Mouse (Mus musculus): Measurements from ENCODE around the gene Tmem120b.

- TF ChIP-seq CTCF (IDR thresholded peaks at IDR 0.05 in 2 of 3, conservative IDR thresholded peaks at IDR 0.05 in 1 of 3; ENCODE audit: control insufficient read depth in 1 of 3, insufficient read depth in 1 of 3, low read depth in 2 of 3, low read length in 3 of 3, poor library complexity in 1 of 3, severe bottlenecking in 1 of 3) (no peak), ELF1 (IDR thresholded peaks at IDR 0.05; ENCODE audit: low read depth, low read length) (no peak), GABPA (IDR thresholded peaks at IDR 0.05; ENCODE audit: low read depth, low read length) (no peak), POLR2A (IDR thresholded peaks at IDR 0.05; ENCODE audit: control insufficient read depth in 1 of 2, insufficient read depth in 1 of 2, low read depth in 1 of 2, low read length in 2 of 2, poor library complexity in 1 of 2) (no peak), BHLHE40 (IDR thresholded peaks at IDR 0.05; ENCODE audit: borderline replicate concordance, low read depth, low read length) (no peak), MAFK (IDR thresholded peaks at IDR 0.05; ENCODE audit: borderline replicate concordance, low read depth, low read length) (no peak), TCF12 (IDR thresholded peaks at IDR 0.05; ENCODE audit: low read depth, low read length) (no peak), CHD2 (IDR thresholded peaks at IDR 0.05; ENCODE audit: low read length) (no peak)
These were observed 18.9 kb upstream of the Tmem120b start for GRCm38 (mm10) chr5:123049271-123049670.
